Mouse (Mus musculus): ENCODE data around the gene Tex37.

GRCm38 (mm10) chr6:70872570-70872969, 46.2 kb downstream of the Tex37 start:
- no peak for TF ChIP-seq POLR2A (IDR thresholded peaks at IDR 0.05; ENCODE audit: borderline replicate concordance, extremely low read depth, insufficient read depth, insufficient read length, poor library complexity, severe bottlenecking)
- TF ChIP-seq CTCF (IDR thresholded peaks at IDR 0.05; ENCODE audit: borderline replicate concordance, extremely low read depth, insufficient read depth, insufficient read length), result no peak
